Mouse (Mus musculus): ENCODE measurements around the gene Cers6. TPM values are rescaled to one million over a fixed set of nuclear protein-coding genes. Genes with fewer than 3 reads are reported as not detected.

The Cers6 gene
- total RNA-seq, 2 experiments from 2014 or later: 0.80 to 0.97 TPM

GRCm38 (mm10) chr2:69115921-69116320, 254.7 kb downstream of the Cers6 start:
- no peak for DNase-seq (ENCODE audit: low spot score)

GRCm38 (mm10) chr2:69116767-69117166, 255.5 kb downstream of the Cers6 start:
- DNase-seq (ENCODE audit: low spot score): no peak

GRCm38 (mm10) chr2:69118994-69119393, 257.8 kb downstream of the Cers6 start:
- no peak for DNase-seq (ENCODE audit: low spot score)

- no peak for DNase-seq (ENCODE audit: low spot score)
These were observed 258.5 kb downstream of the Cers6 start for GRCm38 (mm10) chr2:69119718-69120117.

GRCm38 (mm10) chr2:69121681-69122080, 260.4 kb downstream of the Cers6 start:
- no peak for DNase-seq (ENCODE audit: low spot score)

- no peak for DNase-seq (ENCODE audit: low spot score)
These were observed 264.2 kb downstream of the Cers6 start for GRCm38 (mm10) chr2:69125425-69125824.

- no peak for DNase-seq (ENCODE audit: low spot score)
These were observed 267.1 kb downstream of the Cers6 start for GRCm38 (mm10) chr2:69128321-69128720.

- no peak for DNase-seq (ENCODE audit: low spot score)
These were observed 267.7 kb downstream of the Cers6 start for GRCm38 (mm10) chr2:69128921-69129395.

- no peak for DNase-seq (ENCODE audit: low spot score)
These were observed 268.4 kb downstream of the Cers6 start for GRCm38 (mm10) chr2:69129425-69130210.

GRCm38 (mm10) chr2:69132046-69132445, 270.8 kb downstream of the Cers6 start:
- DNase-seq (ENCODE audit: low spot score): no peak

- no peak for DNase-seq (ENCODE audit: low spot score)
These were observed 271.3 kb downstream of the Cers6 start for GRCm38 (mm10) chr2:69132488-69133040.

GRCm38 (mm10) chr2:69134186-69134585, 272.9 kb downstream of the Cers6 start:
- no peak for DNase-seq (ENCODE audit: low spot score)

GRCm38 (mm10) chr2:69134937-69135336, 273.7 kb downstream of the Cers6 start:
- no peak for DNase-seq (ENCODE audit: low spot score)

GRCm38 (mm10) chr2:69135661-69136576, 274.7 kb downstream of the Cers6 start, which contains the start of gene Nostrin:
Nostrin (plus strand) TSS chr2:69135800.
- DNase-seq (ENCODE audit: low spot score): no peak

GRCm38 (mm10) chr2:69137406-69138084, 276.3 kb downstream of the Cers6 start:
- DNase-seq (ENCODE audit: low spot score): no peak

- DNase-seq (ENCODE audit: low spot score): no peak
These were observed 277.5 kb downstream of the Cers6 start for GRCm38 (mm10) chr2:69138759-69139158.

- DNase-seq (ENCODE audit: low spot score): no peak
These were observed 279.0 kb downstream of the Cers6 start for GRCm38 (mm10) chr2:69140215-69140614.

- no peak for DNase-seq (ENCODE audit: low spot score)
These were observed 279.6 kb downstream of the Cers6 start for GRCm38 (mm10) chr2:69140816-69141215.

- DNase-seq (ENCODE audit: low spot score): no peak
These were observed 287.4 kb downstream of the Cers6 start for GRCm38 (mm10) chr2:69148691-69149090.

- DNase-seq (ENCODE audit: low spot score): peak; percentile 42
These were observed 287.9 kb downstream of the Cers6 start for GRCm38 (mm10) chr2:69149154-69149553.

- no peak for DNase-seq (ENCODE audit: low spot score)
These were observed 289.6 kb downstream of the Cers6 start for GRCm38 (mm10) chr2:69150841-69151240.

Measured in gastrocnemius, adult 18-20 months (tissue).